Mouse (Mus musculus): ENCODE results near the gene Ubr4.

GRCm38 (mm10) chr4:139381452-139381845, 29.0 kb downstream of the Ubr4 start:
- no peak for TF ChIP-seq POLR2A (IDR thresholded peaks at IDR 0.05; ENCODE audit: borderline replicate concordance, control insufficient read depth, low read depth, low read length)
- TF ChIP-seq CTCF (IDR thresholded peaks at IDR 0.05; ENCODE audit: control insufficient read depth, insufficient read depth, low read length) = no peak

Measured in bone marrow, adult 2 months (tissue).